Mouse (Mus musculus): ENCODE results near the gene Agpat4. TPM values are rescaled to one million over a fixed set of nuclear protein-coding genes. Genes with fewer than 3 reads are reported as not detected.
"Not testable (repeated sequence)": the region's sequence is repeated elsewhere in the genome, so short reads cannot be mapped to it uniquely, and the experiment has no call there.

The Agpat4 gene
- polyA plus RNA-seq, 1 experiment = 18.8 TPM

DNA sequence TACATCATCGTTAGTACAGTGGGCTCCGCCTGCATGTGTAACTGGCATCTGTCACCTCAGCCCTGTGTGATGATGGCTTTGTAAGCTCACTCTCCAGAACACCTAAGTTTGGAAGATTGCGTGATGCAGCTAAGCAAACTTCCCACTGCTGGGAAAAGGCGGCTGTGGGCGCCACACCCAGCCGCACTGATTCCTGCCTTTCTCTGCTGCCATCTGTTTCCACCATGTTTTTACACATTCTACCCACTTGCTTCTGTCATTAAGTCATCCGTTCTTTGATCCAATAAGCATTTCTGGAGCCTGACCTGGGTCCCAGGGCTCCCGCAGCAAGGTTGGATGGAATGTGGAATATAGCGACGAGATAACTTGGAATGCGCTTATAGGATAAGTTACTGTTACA lies 93.4 kb downstream of the Agpat4 start:
- Histone ChIP-seq H3K4me3 (ENCODE audit: insufficient read depth, low read length) (no peak overlapping the region), H3K4me1 (ENCODE audit: control insufficient read depth, insufficient read depth, low read length) (peaks cover 17% of the 10 kb centered on the region), H3K27ac (ENCODE audit: insufficient read depth, low read depth, low read length) (no peak overlapping the region)
- no peak for TF ChIP-seq CTCF (IDR thresholded peaks at IDR 0.05; ENCODE audit: low read depth, low read length)
- no peak for TF ChIP-seq POLR2A (IDR thresholded peaks at IDR 0.05; ENCODE audit: borderline replicate concordance, low read depth, low read length)

DNA sequence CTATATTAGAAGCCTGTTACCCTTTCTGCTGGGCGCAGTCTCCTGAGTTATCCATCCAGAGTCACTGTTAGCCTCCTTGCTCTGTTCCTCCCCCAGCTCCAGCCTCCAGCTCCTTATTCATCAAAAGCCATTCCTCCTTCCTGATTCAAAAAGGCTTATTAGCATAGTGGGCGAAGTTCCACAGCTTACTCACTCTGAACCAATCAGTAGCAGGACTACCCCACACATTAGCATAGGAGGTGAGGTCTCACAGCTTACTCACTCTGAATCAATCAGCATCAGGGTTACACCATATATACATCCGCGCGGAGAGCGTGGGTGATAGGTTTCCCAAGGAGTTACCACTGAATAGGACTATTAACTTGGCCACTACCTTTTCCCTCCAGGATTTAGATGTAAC lies 93.8 kb downstream of the Agpat4 start:
- TF ChIP-seq CTCF (IDR thresholded peaks at IDR 0.05; ENCODE audit: low read depth, low read length) = no peak
- TF ChIP-seq POLR2A (IDR thresholded peaks at IDR 0.05; ENCODE audit: borderline replicate concordance, low read depth, low read length) = no peak
- Histone ChIP-seq H3K4me3 (ENCODE audit: insufficient read depth, low read length) (no peak overlapping the region), H3K27ac (ENCODE audit: insufficient read depth, low read depth, low read length) (no peak overlapping the region), H3K4me1 (ENCODE audit: control insufficient read depth, insufficient read depth, low read length) (peaks cover 17% of the 10 kb centered on the region)

DNA sequence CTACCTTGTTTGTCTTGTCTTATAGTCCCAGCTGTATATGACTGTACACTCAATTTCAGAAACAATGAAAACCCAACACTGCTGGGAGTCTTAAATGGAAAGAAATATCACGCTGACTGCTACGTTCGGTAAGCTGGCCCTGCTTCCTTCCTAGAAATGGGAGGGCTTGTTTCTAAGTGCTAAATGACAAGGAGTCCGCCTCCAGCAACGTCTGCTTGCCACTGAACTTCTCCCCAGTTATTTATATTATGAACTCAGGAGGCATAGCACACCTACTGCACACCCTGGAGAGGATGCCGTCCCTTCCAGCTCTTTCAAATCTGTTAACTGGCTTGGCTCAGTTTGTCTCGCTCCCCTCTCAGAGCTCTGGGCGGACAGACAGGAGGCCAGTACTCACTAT lies 94.9 kb downstream of the Agpat4 start:
- Histone ChIP-seq H3K27ac (ENCODE audit: insufficient read depth, low read depth, low read length) (no peak overlapping the region), H3K4me1 (ENCODE audit: control insufficient read depth, insufficient read depth, low read length) (peaks cover 9% of the 10 kb centered on the region; the same call in 1 of the 2 replicates), H3K4me3 (ENCODE audit: insufficient read depth, low read length) (no peak overlapping the region)
- TF ChIP-seq CTCF (IDR thresholded peaks at IDR 0.05; ENCODE audit: low read depth, low read length) (no peak), POLR2A (IDR thresholded peaks at IDR 0.05; ENCODE audit: borderline replicate concordance, low read depth, low read length) (no peak)

DNA sequence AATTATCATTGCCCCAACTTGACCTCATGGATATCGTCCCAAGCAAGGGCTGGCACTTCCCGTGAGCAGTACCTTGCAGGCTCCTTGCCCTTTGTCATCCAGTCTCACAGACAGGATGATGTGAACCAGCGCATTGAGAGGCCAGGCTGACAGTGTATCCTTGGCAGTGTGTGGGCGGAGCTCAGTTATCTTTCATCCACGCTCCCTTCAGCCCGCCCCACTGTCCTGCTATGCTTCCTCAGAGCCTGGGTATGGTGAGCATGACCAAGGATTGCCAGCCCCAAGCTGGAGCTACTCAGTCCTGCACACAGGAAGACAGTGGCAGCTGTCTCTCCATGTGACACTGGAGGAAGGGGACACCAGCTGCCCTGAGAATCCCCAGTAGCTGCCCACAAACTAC lies 97.7 kb downstream of the Agpat4 start:
- Histone ChIP-seq H3K4me3 (ENCODE audit: insufficient read depth, low read length) (no peak overlapping the region), H3K4me1 (ENCODE audit: control insufficient read depth, insufficient read depth, low read length) (no peaks in the 10 kb centered on the region), H3K27ac (ENCODE audit: insufficient read depth, low read depth, low read length) (no peak overlapping the region)
- TF ChIP-seq CTCF (IDR thresholded peaks at IDR 0.05; ENCODE audit: low read depth, low read length) (no peak), POLR2A (IDR thresholded peaks at IDR 0.05; ENCODE audit: borderline replicate concordance, low read depth, low read length) (no peak)

DNA sequence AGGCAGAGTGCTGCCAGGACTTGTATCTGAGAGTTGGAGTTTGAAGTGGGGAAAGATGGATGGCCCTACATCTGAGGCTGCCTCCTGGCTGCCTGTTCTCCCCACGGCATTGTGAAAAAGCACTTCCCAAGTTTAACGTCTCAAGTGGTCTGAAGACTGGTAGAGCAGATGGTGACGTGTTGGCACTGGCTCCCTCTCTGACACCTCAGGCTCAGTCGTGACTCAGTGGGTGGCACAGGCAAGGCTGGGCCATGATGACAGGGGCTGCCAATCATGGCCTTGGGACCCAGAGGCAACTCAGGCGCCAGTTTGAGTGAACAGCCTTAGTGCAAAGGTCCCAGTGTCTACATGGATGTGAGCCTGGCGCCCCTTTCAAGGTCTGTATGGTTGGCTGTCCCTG lies 103.4 kb downstream of the Agpat4 start:
- H3K4me1 ChIP-seq (ENCODE audit: control insufficient read depth, insufficient read depth, low read length) = no peaks in the 10 kb centered on the region
- H3K4me3 ChIP-seq (ENCODE audit: insufficient read depth, low read length) = no peak overlapping the region
- no peak overlapping the region for H3K27ac ChIP-seq (ENCODE audit: insufficient read depth, low read depth, low read length)
- TF ChIP-seq CTCF (IDR thresholded peaks at IDR 0.05; ENCODE audit: low read depth, low read length) = no peak
- TF ChIP-seq POLR2A (IDR thresholded peaks at IDR 0.05; ENCODE audit: borderline replicate concordance, low read depth, low read length) = no peak

DNA sequence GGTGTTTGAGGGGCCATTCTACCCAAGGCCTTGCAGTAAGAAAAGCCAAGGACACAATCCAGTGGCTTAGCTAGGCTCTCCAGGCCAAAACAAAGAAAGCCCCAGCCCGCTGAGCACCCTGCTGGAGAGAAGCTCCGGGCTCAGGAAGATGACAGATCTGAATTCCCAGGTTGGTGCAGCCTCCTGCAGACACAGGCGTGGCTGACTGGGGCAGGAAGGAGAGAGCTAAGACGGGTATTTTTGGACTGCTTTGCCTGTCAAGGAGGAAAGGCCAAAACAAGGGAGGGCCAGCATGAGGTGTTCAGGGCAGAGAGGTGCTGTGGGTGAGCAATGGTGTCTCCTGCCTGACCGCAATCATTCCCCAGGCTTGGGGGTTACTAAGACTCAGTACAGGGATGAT lies 105.2 kb downstream of the Agpat4 start:
- TF ChIP-seq CTCF (IDR thresholded peaks at IDR 0.05; ENCODE audit: low read depth, low read length) (no peak), POLR2A (IDR thresholded peaks at IDR 0.05; ENCODE audit: borderline replicate concordance, low read depth, low read length) (no peak)
- H3K4me1 ChIP-seq (ENCODE audit: control insufficient read depth, insufficient read depth, low read length) = no peaks in the 10 kb centered on the region
- H3K27ac ChIP-seq (ENCODE audit: insufficient read depth, low read depth, low read length) = no peak overlapping the region
- no peak overlapping the region for H3K4me3 ChIP-seq (ENCODE audit: insufficient read depth, low read length)

DNA sequence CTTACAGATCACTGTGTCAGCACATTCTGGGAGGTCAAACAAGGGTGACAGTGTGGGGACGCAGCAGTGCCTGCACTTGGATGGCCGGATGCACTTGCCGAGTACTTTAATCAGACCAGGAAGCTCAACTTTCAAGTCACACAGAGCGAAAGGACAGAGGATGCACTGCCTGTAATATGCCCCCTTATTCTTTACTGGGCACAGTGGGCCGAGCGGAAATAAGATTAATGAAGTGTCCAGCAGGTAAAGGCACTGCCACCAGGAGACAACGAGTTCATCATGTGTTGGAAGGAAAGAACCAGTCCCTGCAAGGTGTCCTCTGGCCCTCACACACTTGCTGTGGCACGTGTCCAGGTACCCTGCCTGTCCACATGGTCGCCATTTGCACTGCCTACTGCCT lies 105.6 kb downstream of the Agpat4 start:
- TF ChIP-seq POLR2A (IDR thresholded peaks at IDR 0.05; ENCODE audit: borderline replicate concordance, low read depth, low read length) = no peak
- no peak for TF ChIP-seq CTCF (IDR thresholded peaks at IDR 0.05; ENCODE audit: low read depth, low read length)
- no peaks in the 10 kb centered on the region for H3K4me1 ChIP-seq (ENCODE audit: control insufficient read depth, insufficient read depth, low read length)
- no peak overlapping the region for H3K27ac ChIP-seq (ENCODE audit: insufficient read depth, low read depth, low read length)
- H3K4me3 ChIP-seq (ENCODE audit: insufficient read depth, low read length) = no peak overlapping the region

DNA sequence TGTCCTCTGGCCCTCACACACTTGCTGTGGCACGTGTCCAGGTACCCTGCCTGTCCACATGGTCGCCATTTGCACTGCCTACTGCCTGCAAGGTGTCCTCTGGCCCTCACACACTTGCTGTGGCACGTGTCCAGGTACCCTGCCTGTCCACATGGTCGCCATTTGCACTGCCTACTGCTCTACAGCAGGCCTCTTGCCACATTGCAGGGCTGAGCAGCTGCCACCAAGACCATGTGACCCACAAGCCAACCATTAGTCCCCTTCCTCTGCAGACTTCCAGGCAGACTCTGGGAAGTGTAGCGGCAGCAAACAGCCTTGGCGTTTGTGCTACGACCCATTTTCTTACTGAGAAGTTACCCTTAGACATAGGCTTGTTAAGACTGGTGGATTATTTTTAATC lies 106.0 kb downstream of the Agpat4 start:
- not testable (repeated sequence) for H3K27ac ChIP-seq (ENCODE audit: insufficient read depth, low read depth, low read length); H3K4me3 ChIP-seq (ENCODE audit: insufficient read depth, low read length); H3K4me1 ChIP-seq (ENCODE audit: control insufficient read depth, insufficient read depth, low read length)

DNA sequence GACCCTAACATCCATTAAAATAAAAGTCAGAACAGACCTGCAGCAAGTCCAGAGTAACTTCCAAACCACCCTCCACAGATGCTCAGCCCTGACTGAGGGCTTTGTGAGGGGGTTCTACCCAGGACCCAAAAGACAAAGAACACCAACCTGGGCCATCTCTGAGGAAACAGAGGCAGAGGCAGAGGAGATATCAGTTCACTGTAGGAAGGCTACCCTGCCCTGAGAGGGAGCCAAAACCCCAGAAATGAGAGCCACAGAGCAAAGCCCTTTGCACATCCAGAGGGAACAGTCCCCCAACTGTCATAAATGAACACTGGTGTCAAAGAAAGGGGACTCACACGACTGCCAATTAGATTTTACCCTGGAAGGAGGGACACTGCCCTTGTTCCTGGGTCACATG lies 106.7 kb downstream of the Agpat4 start:
- Histone ChIP-seq H3K27ac (ENCODE audit: insufficient read depth, low read depth, low read length) (no peak overlapping the region), H3K4me1 (ENCODE audit: control insufficient read depth, insufficient read depth, low read length) (no peaks in the 10 kb centered on the region), H3K4me3 (ENCODE audit: insufficient read depth, low read length) (no peak overlapping the region)
- TF ChIP-seq CTCF (IDR thresholded peaks at IDR 0.05; ENCODE audit: low read depth, low read length) (no peak), POLR2A (IDR thresholded peaks at IDR 0.05; ENCODE audit: borderline replicate concordance, low read depth, low read length) (no peak)

DNA sequence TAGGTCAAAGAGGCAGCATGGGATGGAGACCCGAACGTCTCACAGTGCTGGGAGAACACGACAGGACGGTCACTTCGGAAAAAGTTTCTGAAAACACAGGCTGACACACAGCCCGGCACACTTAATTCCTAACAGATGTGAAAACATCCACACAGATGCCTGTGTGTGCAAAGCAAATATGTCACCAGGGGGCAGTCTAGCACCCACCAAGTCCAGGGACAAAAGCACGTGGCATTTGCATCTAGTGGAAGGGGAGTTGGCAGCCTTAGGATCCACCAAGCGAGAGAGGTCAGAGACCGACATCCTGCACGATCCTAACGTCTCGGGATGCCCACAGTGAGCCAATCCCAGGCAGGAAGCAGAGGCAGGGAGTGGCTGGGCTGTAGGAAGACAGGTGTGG lies 108.0 kb downstream of the Agpat4 start:
- Histone ChIP-seq H3K27ac (ENCODE audit: insufficient read depth, low read depth, low read length) (no peak overlapping the region), H3K4me1 (ENCODE audit: control insufficient read depth, insufficient read depth, low read length) (no peaks in the 10 kb centered on the region), H3K4me3 (ENCODE audit: insufficient read depth, low read length) (no peak overlapping the region)
- TF ChIP-seq CTCF (IDR thresholded peaks at IDR 0.05; ENCODE audit: low read depth, low read length) (peak; percentile 48; the same call in 1 of the 2 replicates), POLR2A (IDR thresholded peaks at IDR 0.05; ENCODE audit: borderline replicate concordance, low read depth, low read length) (no peak)

DNA sequence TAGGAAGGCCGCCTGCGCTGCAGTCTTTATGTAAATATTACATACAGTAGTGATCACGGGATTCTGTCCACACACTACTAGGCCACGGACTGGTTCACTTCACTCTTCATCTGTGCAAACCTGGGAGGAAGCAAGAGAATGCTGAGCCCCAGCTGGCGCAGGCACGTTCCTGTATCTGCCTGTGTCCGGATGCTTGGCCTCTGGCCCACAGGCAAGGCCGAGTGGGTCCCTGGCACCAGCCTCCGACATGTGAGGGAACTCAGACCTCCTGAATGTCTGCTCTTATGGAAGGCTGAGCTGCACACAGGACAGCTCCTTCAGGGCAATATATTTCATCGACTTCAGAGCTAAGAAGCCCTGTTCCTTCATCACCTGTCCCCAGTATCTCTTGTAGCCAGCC lies 109.5 kb downstream of the Agpat4 start:
- Histone ChIP-seq H3K4me3 (ENCODE audit: insufficient read depth, low read length) (no peak overlapping the region), H3K4me1 (ENCODE audit: control insufficient read depth, insufficient read depth, low read length) (no peaks in the 10 kb centered on the region), H3K27ac (ENCODE audit: insufficient read depth, low read depth, low read length) (no peak overlapping the region)
- TF ChIP-seq POLR2A (IDR thresholded peaks at IDR 0.05; ENCODE audit: borderline replicate concordance, low read depth, low read length) (no peak), CTCF (IDR thresholded peaks at IDR 0.05; ENCODE audit: low read depth, low read length) (no peak)
